In genomic region chr14:60910506-60911444, GRCm38 (mm10) we compare ENCODE assay signal across 19 mouse cellular contexts.
DNase-seq lines count a peak whose midpoint lies in the region; ATAC-seq and TF ChIP-seq lines count a peak whose summit lies in the region.
"Had no signal": no experiment of that assay in that cellular context is flagged by ENCODE, and none has a peak within 500 bp of the region (broad histone marks: within the 10 kb centered on the region; RNA-seq: fewer than 3 reads in every experiment).

No protein-coding gene starts in this region.

- TF ChIP-seq POLR2A in myocyte (IDR thresholded peaks at IDR 0.05; ENCODE audit: insufficient read length, low read depth) = no peak

- H3ac ChIP-seq in myocyte (ENCODE audit: control insufficient read depth, insufficient read length) = no peak overlapping the region

- ATAC-seq in lung, embryonic 15.5 days (ENCODE audit: borderline replicate concordance, extremely low read depth, low FRiP score, low TSS enrichment) = peak; percentile 46; the same call in 1 of the 2 replicates
- peak; percentile 76 for ATAC-seq in intestine, embryonic 16.5 days
- ATAC-seq: hindbrain, postnatal 0 days; midbrain, embryonic 15.5 days had no signal

- H3K79me2 ChIP-seq in myocyte (ENCODE audit: control insufficient read depth, insufficient read depth) = no peaks in the 10 kb centered on the region

- no peak for DNase-seq in heart, embryonic 10.5 days (ENCODE audit: low spot score)
- DNase-seq in heart, adult 8-10 months (ENCODE audit: low spot score) = no peak
- no peak for DNase-seq in lung, postnatal 14 days
- DNase-seq in urinary bladder, postnatal 36 days (ENCODE audit: low spot score in 2 of 2) = no peak
- no peak for DNase-seq in thymus, postnatal 25 days
- DNase-seq: adrenal gland, adult 2 months; cerebellum, postnatal 10 days; gastrocnemius, postnatal 10 days; heart, adult 2 months; kidney, adult 2 months; retina, postnatal 1 day; thymus, postnatal 14 days had no signal

- 0 out of 2 replicates have a peak overlapping the region, but pooled peaks have one; percentile 16 for H3K27ac ChIP-seq in heart, embryonic 10.5 days
- peak overlapping the region; percentile 78 for H3K27ac ChIP-seq in lung, embryonic 15.5 days
- no peak overlapping the region for H3K27ac ChIP-seq in intestine, embryonic 16.5 days (ENCODE audit: low read length)
- H3K27ac ChIP-seq: heart, adult 2 months; hindbrain, embryonic 10.5 days; hindbrain, postnatal 0 days; midbrain, embryonic 15.5 days had no signal

- H3K4me1 ChIP-seq in heart, embryonic 10.5 days = peaks cover 30% of the 10 kb centered on the region
- H3K4me1 ChIP-seq in lung, embryonic 15.5 days = peaks cover 26% of the 10 kb centered on the region
- H3K4me1 ChIP-seq in intestine, embryonic 16.5 days (ENCODE audit: control insufficient read depth, insufficient read depth, low read length) = peaks cover 8% of the 10 kb centered on the region; the same call in 1 of the 2 replicates

- H3K36me3 ChIP-seq in heart, embryonic 10.5 days = no peaks in the 10 kb centered on the region
- H3K36me3 ChIP-seq in lung, embryonic 15.5 days = no peaks in the 10 kb centered on the region
- H3K36me3 ChIP-seq in intestine, embryonic 16.5 days (ENCODE audit: control insufficient read depth, insufficient read depth, low read length) = no peaks in the 10 kb centered on the region
- H3K36me3 ChIP-seq in myocyte (ENCODE audit: control insufficient read depth, insufficient read depth) = no peaks in the 10 kb centered on the region
- H3K36me3 ChIP-seq: midbrain, embryonic 15.5 days had no signal

- no peak overlapping the region for H3K9ac ChIP-seq in lung, embryonic 15.5 days
- H3K9ac ChIP-seq in intestine, embryonic 16.5 days (ENCODE audit: low read depth, low read length) = no peak overlapping the region
- H3K9ac ChIP-seq: midbrain, embryonic 15.5 days had no signal

- H3K9me3 ChIP-seq in heart, embryonic 10.5 days = no peaks in the 10 kb centered on the region
- no peaks in the 10 kb centered on the region for H3K9me3 ChIP-seq in lung, embryonic 15.5 days
- H3K9me3 ChIP-seq in intestine, embryonic 16.5 days (ENCODE audit: control insufficient read depth, low read length) = no peaks in the 10 kb centered on the region
- H3K9me3 ChIP-seq: hindbrain, embryonic 10.5 days; midbrain, embryonic 15.5 days had no signal

- H3K27me3 ChIP-seq in heart, embryonic 10.5 days (ENCODE audit: insufficient read depth, poor library complexity, severe bottlenecking) = no peaks in the 10 kb centered on the region
- H3K27me3 ChIP-seq in lung, embryonic 15.5 days = no peaks in the 10 kb centered on the region
- no peaks in the 10 kb centered on the region for H3K27me3 ChIP-seq in intestine, embryonic 16.5 days (replicated peaks; ENCODE audit: control insufficient read depth, insufficient read depth, low read length)
- no peaks in the 10 kb centered on the region for H3K27me3 ChIP-seq in myocyte (ENCODE audit: control insufficient read depth, insufficient read depth, insufficient read length)
- H3K27me3 ChIP-seq: CH12.LX; midbrain, embryonic 15.5 days had no signal

- H3K4me3 ChIP-seq in heart, embryonic 10.5 days = no peak overlapping the region
- no peak overlapping the region for H3K4me3 ChIP-seq in lung, embryonic 15.5 days
- H3K4me3 ChIP-seq in intestine, embryonic 16.5 days (ENCODE audit: low read length) = no peak overlapping the region
- no peak overlapping the region for H3K4me3 ChIP-seq in myocyte
- H3K4me3 ChIP-seq: heart, adult 2 months; hindbrain, embryonic 10.5 days; midbrain, embryonic 15.5 days had no signal

- no peak overlapping the region for H3K4me2 ChIP-seq in lung, embryonic 15.5 days
- no peak overlapping the region for H3K4me2 ChIP-seq in intestine, embryonic 16.5 days (ENCODE audit: low read depth, low read length)
- no peak overlapping the region for H3K4me2 ChIP-seq in myocyte (ENCODE audit: low read depth)
- H3K4me2 ChIP-seq: midbrain, embryonic 15.5 days had no signal

- WGBS in heart, embryonic 10.5 days = 83% methylated on average over 12 of the region's 12 CpGs
- 72% methylated on average over 12 of the region's 12 CpGs for WGBS in lung, embryonic 15.5 days
- WGBS in intestine, embryonic 16.5 days = 80% methylated on average over 12 of the region's 12 CpGs

TF ChIP-seq in myocyte, 11 proteins besides CTCF, POLR2A, EP300 and RAD21:
- peak; percentile 68 for TF ChIP-seq TCF3 (IDR thresholded peaks at IDR 0.05; ENCODE audit: insufficient read length, low read depth)
- 0 out of 2 replicates have a peak, but pooled peaks have one; percentile 11 for TF ChIP-seq CEBPB (IDR thresholded peaks at IDR 0.05; ENCODE audit: insufficient read depth, poor library complexity, severe bottlenecking)
- peak; percentile 75 to 95 (median 83) for TF ChIP-seq MYOD1 (IDR thresholded peaks at IDR 0.05; ENCODE audit: control insufficient read depth in 1 of 3, insufficient read length in 2 of 3, low read depth in 2 of 3)
- peak; percentile 85 for TF ChIP-seq TCF12 (IDR thresholded peaks at IDR 0.05; ENCODE audit: insufficient read depth, poor library complexity, severe bottlenecking)
- TF ChIP-seq MAX (IDR thresholded peaks at IDR 0.05; ENCODE audit: low read depth) = no peak
- TF ChIP-seq MYOG (IDR thresholded peaks at IDR 0.05; ENCODE audit: control insufficient read depth in 1 of 3, insufficient read depth in 1 of 3, insufficient read length in 2 of 3, low read depth in 2 of 3) = peak; percentile 71 to 96 (median 92)
- TF ChIP-seq SRF (IDR thresholded peaks at IDR 0.05; ENCODE audit: control insufficient read depth, insufficient read length, low read depth) = no peak
- TF ChIP-seq POLR2AphosphoS2 (IDR thresholded peaks at IDR 0.05; ENCODE audit: insufficient read length, low read depth) = no peak
